Mouse (Mus musculus): Measurements from ENCODE around the gene Abcf3. TPM values are rescaled to one million over a fixed set of nuclear protein-coding genes. Genes with fewer than 3 reads are reported as not detected.

The Abcf3 gene
- polyA plus RNA-seq, 1 experiment from 2014 or later = 57.9 TPM

DNA sequence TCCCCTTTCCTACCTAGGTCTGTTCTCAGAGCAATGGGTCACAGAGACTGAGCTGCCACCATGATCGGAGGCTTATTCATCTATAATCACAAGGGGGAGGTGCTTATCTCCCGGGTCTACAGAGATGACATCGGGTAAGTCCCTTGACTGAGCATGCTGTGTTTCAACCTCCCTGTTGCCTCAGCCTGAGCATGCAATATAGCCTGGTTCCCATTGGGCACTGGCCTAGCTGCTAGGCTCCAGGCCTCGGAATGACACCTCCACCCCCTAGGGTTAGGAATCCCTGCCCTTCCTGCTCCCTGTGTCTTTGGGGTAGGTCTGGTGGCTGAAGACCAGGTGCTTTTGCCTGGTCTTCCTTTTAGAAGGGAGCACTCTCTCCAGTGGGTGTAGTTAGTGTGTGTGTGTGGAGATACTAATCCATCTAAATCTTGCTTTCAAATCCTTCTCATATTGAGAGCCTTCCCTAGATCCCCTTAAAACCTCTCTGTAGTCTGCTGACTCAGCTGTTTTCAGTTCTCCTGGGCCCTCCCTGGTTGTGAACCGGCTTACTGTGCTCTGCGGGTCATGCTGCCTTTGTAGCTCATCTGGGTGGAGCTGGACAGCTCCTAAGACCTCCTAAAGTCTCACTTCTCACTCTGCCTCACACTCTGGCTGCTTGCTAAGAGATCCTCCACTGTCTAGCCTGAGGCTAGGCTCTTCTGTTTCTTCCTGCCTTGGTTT is 10.6 kb upstream of the Abcf3 start:
- no peak for ATAC-seq (ENCODE audit: low read depth)
- 47% methylated on average over 6 of the region's 6 CpGs for WGBS

DNA sequence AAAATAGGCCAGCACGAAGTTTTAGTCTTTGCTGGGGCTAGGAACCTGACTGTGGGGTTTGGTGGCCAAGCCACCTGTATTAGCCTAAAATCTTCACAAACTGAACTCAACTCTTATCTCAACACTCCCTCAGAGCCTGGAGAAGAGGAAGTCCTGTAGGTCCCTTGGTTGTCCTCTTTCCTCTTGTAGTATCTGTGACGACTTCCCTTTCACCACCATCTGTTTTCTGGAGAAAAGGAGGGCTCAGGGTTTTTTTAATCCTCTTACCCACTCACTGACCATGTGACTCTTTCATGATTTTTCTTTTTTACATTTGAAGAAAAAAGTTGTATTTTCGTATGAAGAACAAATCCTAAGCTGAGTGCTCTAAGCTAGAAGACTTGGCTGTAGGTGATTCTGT is 8.7 kb upstream of the Abcf3 start:
- Histone ChIP-seq H3K9ac (ENCODE audit: low read length) (no peak overlapping the region), H3K9me3 (ENCODE audit: control insufficient read depth, low read length) (no peaks in the 10 kb centered on the region; the same call in 1 of the 2 replicates), H3K4me2 (ENCODE audit: low read depth, low read length) (no peak overlapping the region), H3K4me3 (ENCODE audit: low read length) (no peak overlapping the region), H3K27me3 (ENCODE audit: control insufficient read depth, insufficient read depth, low read depth, low read length) (no peaks in the 10 kb centered on the region), H3K36me3 (ENCODE audit: control insufficient read depth, insufficient read depth, low read length) (peaks cover 53% of the 10 kb centered on the region), H3K4me1 (replicated peaks; ENCODE audit: control insufficient read depth, insufficient read depth, low read length) (peaks cover 20% of the 10 kb centered on the region), H3K27ac (ENCODE audit: low read length) (no peak overlapping the region)
- 67% methylated on average over 3 of the region's 3 CpGs for WGBS
- no peak for ATAC-seq (ENCODE audit: low read depth)

More for the DNA sequence above, 10.6 kb upstream of the Abcf3 start:
- H3K9me3 ChIP-seq (ENCODE audit: control insufficient read depth, low read length) = no peaks in the 10 kb centered on the region
- peak overlapping the region; percentile 74 for H3K4me2 ChIP-seq (ENCODE audit: low read depth, low read length)
- H3K9ac ChIP-seq (ENCODE audit: low read length) = peak overlapping the region; percentile 99
- H3K4me3 ChIP-seq (ENCODE audit: low read length) = peak overlapping the region; percentile 91; the same call in 1 of the 2 replicates
- peaks cover 47% of the 10 kb centered on the region for H3K36me3 ChIP-seq (ENCODE audit: control insufficient read depth, insufficient read depth, low read length)
- no peaks in the 10 kb centered on the region for H3K27me3 ChIP-seq (ENCODE audit: control insufficient read depth, insufficient read depth, low read depth, low read length)
- no peak overlapping the region for H3K27ac ChIP-seq (ENCODE audit: low read length)
- peaks cover 20% of the 10 kb centered on the region for H3K4me1 ChIP-seq (replicated peaks; ENCODE audit: control insufficient read depth, insufficient read depth, low read length)

DNA sequence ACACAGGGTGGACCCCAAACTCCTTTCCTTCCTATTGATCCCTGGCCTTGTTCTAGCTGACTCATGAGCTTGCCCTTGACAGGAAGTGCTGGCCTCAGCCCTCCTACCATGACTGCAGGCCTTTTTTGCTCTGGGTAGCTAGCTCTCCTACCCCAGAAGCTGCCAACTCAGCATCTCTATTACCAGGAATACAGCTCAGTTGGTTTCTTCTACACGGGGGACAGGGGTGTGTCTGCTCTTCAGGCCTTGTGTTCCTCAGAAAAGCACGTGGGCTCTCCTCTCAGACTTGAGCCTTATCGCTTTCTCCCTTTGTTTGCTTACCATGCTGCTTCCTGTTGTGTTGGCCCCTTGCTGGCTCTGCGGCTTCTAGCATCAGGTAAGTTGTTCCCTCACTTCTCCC is 7.9 kb upstream of the Abcf3 start:
- no peak for ATAC-seq (ENCODE audit: low read depth)
- H3K27ac ChIP-seq (ENCODE audit: low read length) = no peak overlapping the region
- H3K9me3 ChIP-seq (ENCODE audit: control insufficient read depth, low read length) = no peaks in the 10 kb centered on the region; the same call in 1 of the 2 replicates
- H3K27me3 ChIP-seq (ENCODE audit: control insufficient read depth, insufficient read depth, low read depth, low read length) = no peaks in the 10 kb centered on the region
- peaks cover 57% of the 10 kb centered on the region for H3K36me3 ChIP-seq (ENCODE audit: control insufficient read depth, insufficient read depth, low read length)
- WGBS = 74% methylated on average over 4 of the region's 4 CpGs
- H3K4me3 ChIP-seq (ENCODE audit: low read length) = no peak overlapping the region
- H3K4me1 ChIP-seq (replicated peaks; ENCODE audit: control insufficient read depth, insufficient read depth, low read length) = peaks cover 20% of the 10 kb centered on the region
- H3K4me2 ChIP-seq (ENCODE audit: low read depth, low read length) = no peak overlapping the region
- no peak overlapping the region for H3K9ac ChIP-seq (ENCODE audit: low read length)

DNA sequence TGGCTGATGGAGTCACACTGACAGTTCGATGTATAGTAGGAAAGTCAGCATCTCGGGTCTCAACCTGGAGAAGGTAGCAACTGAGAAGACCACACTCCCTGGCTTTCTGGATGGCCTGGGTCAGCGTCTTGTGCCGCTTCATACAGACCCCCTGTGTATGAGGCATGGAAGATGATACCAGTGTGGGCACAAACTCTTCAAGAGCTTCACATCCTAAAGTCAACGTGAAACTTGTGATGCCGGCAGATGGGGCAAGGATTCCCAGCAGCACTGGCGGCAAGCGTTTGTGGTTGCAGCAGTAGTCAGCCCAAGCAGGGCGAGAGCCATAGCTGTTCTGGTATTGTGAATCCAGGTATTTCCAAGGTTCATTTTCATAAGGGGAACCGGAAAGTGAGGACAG is 2.7 kb upstream of the Abcf3 start:
- WGBS = 89% methylated on average over 10 of the region's 10 CpGs
- H3K27me3 ChIP-seq (ENCODE audit: control insufficient read depth, insufficient read depth, low read depth, low read length) = no peaks in the 10 kb centered on the region
- ATAC-seq (ENCODE audit: low read depth) = no peak

DNA sequence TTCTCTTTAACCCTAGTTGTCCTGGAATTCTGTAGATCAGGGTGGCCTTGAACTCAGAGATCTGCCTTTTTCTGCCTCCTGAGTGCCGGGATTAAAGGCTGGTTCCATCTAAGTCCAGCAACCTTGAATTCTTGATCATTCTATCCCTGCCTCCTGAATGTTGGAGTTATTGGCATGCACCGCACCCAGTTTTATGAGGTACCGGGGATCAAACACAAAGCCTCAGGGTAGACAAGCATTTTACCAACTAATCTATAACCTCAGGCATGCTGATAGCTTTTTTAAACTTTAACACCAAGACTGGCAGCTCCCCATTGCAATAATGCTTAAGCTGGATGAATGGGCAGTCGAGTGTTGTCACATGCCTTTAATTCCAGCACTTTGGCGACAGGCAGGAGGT is 954 bp upstream of the Abcf3 start:
- peak overlapping the region; percentile 71 for H3K4me3 ChIP-seq (ENCODE audit: low read length)
- peaks cover 12% of the 10 kb centered on the region for H3K4me1 ChIP-seq (replicated peaks; ENCODE audit: control insufficient read depth, insufficient read depth, low read length)
- 45% methylated on average over 5 of the region's 5 CpGs for WGBS
- H3K36me3 ChIP-seq (ENCODE audit: control insufficient read depth, insufficient read depth, low read length) = peaks cover 42% of the 10 kb centered on the region
- peak overlapping the region; percentile 75 for H3K4me2 ChIP-seq (ENCODE audit: low read depth, low read length)
- H3K27me3 ChIP-seq (ENCODE audit: control insufficient read depth, insufficient read depth, low read depth, low read length) = no peaks in the 10 kb centered on the region
- H3K27ac ChIP-seq (ENCODE audit: low read length) = no peak overlapping the region
- no peak for ATAC-seq (ENCODE audit: low read depth)
- no peaks in the 10 kb centered on the region; the same call in 1 of the 2 replicates for H3K9me3 ChIP-seq (ENCODE audit: control insufficient read depth, low read length)
- peak overlapping the region; percentile 74 for H3K9ac ChIP-seq (ENCODE audit: low read length)

More for the DNA sequence above, 2.7 kb upstream of the Abcf3 start:
- Histone ChIP-seq H3K4me3 (ENCODE audit: low read length) (no peak overlapping the region), H3K4me2 (ENCODE audit: low read depth, low read length) (no peak overlapping the region), H3K9ac (ENCODE audit: low read length) (no peak overlapping the region), H3K36me3 (ENCODE audit: control insufficient read depth, insufficient read depth, low read length) (peaks cover 42% of the 10 kb centered on the region), H3K4me1 (replicated peaks; ENCODE audit: control insufficient read depth, insufficient read depth, low read length) (peaks cover 12% of the 10 kb centered on the region), H3K27ac (ENCODE audit: low read length) (no peak overlapping the region), H3K9me3 (ENCODE audit: control insufficient read depth, low read length) (no peaks in the 10 kb centered on the region; the same call in 1 of the 2 replicates)

DNA sequence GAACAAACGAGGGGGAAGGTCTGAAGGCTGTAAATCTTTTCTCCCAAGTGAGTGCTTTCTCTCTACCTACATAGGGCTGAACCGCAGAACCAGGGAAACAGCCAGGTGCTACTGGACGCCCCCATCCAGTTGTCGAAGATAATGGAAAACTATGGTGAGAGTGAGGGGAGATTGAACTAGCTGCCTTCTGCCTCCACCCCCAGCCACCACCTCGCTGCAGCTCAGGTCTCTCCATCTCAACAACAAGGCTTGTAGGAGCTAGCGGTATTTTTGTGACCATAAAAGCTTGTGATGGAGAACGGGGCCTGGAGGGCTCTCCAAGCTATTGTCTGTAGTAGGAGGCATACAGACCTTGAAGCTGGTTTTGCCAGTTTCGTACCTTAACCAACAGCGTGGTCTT is 784 bp downstream of the Abcf3 start:
- H3K9ac ChIP-seq (ENCODE audit: low read length) = peak overlapping the region; percentile 78
- peaks cover 12% of the 10 kb centered on the region for H3K4me1 ChIP-seq (replicated peaks; ENCODE audit: control insufficient read depth, insufficient read depth, low read length)
- no peaks in the 10 kb centered on the region; the same call in 1 of the 2 replicates for H3K9me3 ChIP-seq (ENCODE audit: control insufficient read depth, low read length)
- peak overlapping the region; percentile 78 for H3K4me2 ChIP-seq (ENCODE audit: low read depth, low read length)
- no peak for ATAC-seq (ENCODE audit: low read depth)
- H3K27ac ChIP-seq (ENCODE audit: low read length) = no peak overlapping the region
- H3K36me3 ChIP-seq (ENCODE audit: control insufficient read depth, insufficient read depth, low read length) = peaks cover 37% of the 10 kb centered on the region
- WGBS = 39% methylated on average over 9 of the region's 9 CpGs
- no peaks in the 10 kb centered on the region for H3K27me3 ChIP-seq (ENCODE audit: control insufficient read depth, insufficient read depth, low read depth, low read length)
- H3K4me3 ChIP-seq (ENCODE audit: low read length) = peak overlapping the region; percentile 71

DNA sequence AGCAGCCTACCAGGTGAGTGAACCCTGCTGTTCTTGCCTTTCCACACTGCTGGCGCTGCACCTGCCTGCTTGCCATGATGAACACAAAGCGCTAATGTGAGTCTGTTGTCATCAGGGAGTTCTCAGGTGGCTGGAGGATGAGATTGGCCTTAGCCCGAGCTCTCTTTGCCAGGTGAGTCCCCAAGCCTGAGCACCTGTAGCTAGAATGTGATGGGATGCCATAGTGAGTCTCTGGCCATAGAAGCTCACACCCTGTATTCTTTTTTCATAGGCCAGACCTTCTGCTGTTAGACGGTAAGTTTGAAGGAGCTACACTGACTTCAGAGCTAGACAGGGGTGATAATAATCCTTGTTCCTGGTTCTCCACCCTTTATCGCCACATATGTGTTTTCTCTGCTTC is 3.3 kb downstream of the Abcf3 start:
- no peaks in the 10 kb centered on the region for H3K27me3 ChIP-seq (ENCODE audit: control insufficient read depth, insufficient read depth, low read depth, low read length)
- ATAC-seq (ENCODE audit: low read depth) = no peak
- peaks cover 12% of the 10 kb centered on the region for H3K4me1 ChIP-seq (replicated peaks; ENCODE audit: control insufficient read depth, insufficient read depth, low read length)
- no peak overlapping the region for H3K9ac ChIP-seq (ENCODE audit: low read length)
- H3K36me3 ChIP-seq (ENCODE audit: control insufficient read depth, insufficient read depth, low read length) = peaks cover 32% of the 10 kb centered on the region
- no peak overlapping the region for H3K4me2 ChIP-seq (ENCODE audit: low read depth, low read length)
- H3K4me3 ChIP-seq (ENCODE audit: low read length) = no peak overlapping the region
- no peaks in the 10 kb centered on the region for H3K9me3 ChIP-seq (ENCODE audit: control insufficient read depth, low read length)
- no peak overlapping the region for H3K27ac ChIP-seq (ENCODE audit: low read length)
- 93% methylated on average over 5 of the region's 5 CpGs for WGBS

DNA sequence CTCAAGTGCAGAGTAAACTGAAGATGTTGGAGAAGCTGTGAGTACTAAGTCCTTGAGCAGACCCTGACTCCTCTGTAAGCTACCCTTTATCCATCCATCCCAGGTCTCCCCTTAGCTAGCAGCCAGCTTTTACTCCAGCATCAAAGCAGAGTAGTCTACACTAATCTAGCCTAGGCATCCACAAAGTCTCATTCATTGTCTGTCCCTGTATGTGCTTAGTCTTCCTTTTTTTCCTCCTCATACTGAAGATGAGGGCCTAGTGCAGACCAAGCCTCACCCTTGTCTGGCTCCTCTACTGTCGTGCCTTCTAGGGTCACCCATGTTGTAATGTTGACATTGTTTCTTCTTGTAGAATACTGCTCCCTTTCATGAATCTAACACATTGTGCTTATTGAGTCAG is 4.2 kb downstream of the Abcf3 start:
- Histone ChIP-seq H3K9ac (ENCODE audit: low read length) (no peak overlapping the region), H3K4me3 (ENCODE audit: low read length) (no peak overlapping the region), H3K9me3 (ENCODE audit: control insufficient read depth, low read length) (no peaks in the 10 kb centered on the region), H3K27me3 (ENCODE audit: control insufficient read depth, insufficient read depth, low read depth, low read length) (no peaks in the 10 kb centered on the region), H3K27ac (ENCODE audit: low read length) (no peak overlapping the region), H3K4me1 (replicated peaks; ENCODE audit: control insufficient read depth, insufficient read depth, low read length) (peaks cover 12% of the 10 kb centered on the region), H3K4me2 (ENCODE audit: low read depth, low read length) (no peak overlapping the region), H3K36me3 (ENCODE audit: control insufficient read depth, insufficient read depth, low read length) (peaks cover 32% of the 10 kb centered on the region)
- no peak for ATAC-seq (ENCODE audit: low read depth)
- 79% methylated on average over 1 of the region's 1 CpGs for WGBS

DNA sequence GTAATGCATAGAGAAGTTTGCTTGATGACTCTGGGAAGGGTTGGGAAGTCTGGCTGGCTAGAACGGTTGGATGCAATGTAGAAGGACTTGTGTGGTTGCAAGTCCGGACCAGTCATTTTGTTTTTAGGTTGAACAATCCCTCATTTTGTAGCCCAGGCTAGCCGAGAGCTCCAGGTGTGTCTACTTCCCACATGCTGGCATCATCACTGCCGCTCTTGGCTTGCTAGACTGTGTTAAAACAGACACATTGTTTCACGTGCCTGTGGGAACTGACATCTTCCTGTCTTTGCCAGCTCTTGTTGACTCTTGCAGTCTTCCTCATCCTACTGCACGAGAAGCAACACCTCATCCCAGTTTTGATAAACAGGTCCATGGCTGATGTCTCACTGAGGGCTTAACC is 6.6 kb downstream of the Abcf3 start:
- Histone ChIP-seq H3K27me3 (ENCODE audit: control insufficient read depth, insufficient read depth, low read depth, low read length) (no peaks in the 10 kb centered on the region), H3K4me2 (ENCODE audit: low read depth, low read length) (no peak overlapping the region), H3K9ac (ENCODE audit: low read length) (no peak overlapping the region), H3K4me1 (replicated peaks; ENCODE audit: control insufficient read depth, insufficient read depth, low read length) (no peaks in the 10 kb centered on the region), H3K4me3 (ENCODE audit: low read length) (no peak overlapping the region), H3K27ac (ENCODE audit: low read length) (no peak overlapping the region), H3K36me3 (ENCODE audit: control insufficient read depth, insufficient read depth, low read length) (peaks cover 51% of the 10 kb centered on the region), H3K9me3 (ENCODE audit: control insufficient read depth, low read length) (no peaks in the 10 kb centered on the region)
- 87% methylated on average over 6 of the region's 6 CpGs for WGBS
- ATAC-seq (ENCODE audit: low read depth) = no peak
